Mouse (Mus musculus) midbrain, postnatal 0 days (tissue): Measurements from ENCODE around the gene Nav2. TPM values are rescaled to one million over a fixed set of nuclear protein-coding genes. Genes with fewer than 3 reads are reported as not detected.
A peak's percentile ranks its signal among the peaks of the same experiment; 100 is the strongest.

Source experiments
- ATAC-seq: fragments of 200-750 bp; cut with Nextera tagmentation; 2 replicates; pipeline ENCODE4 v1.8.0; 2017; ENCODE audit warnings: moderate number of reproducible peaks, mild to moderate bottlenecking, moderate TSS enrichment, moderate library complexity; ENCODE audit not compliant: low FRiP score
- DNase-seq: peaks from one replicate; pipeline ENCODE4 v3.0.0-alpha.2; 2015; ENCODE audit warnings: low spot score
- H3K27ac ChIP-seq: fragments of 300-500 bp; sonication (generic); 2 replicates; pipeline ENCODE4 v1.5.1; 2014; ENCODE audit warnings: low read depth, mild to moderate bottlenecking, low read length, mixed read lengths
- H3K27me3 ChIP-seq: fragments of 300-500 bp; sonication (generic); 2 replicates; pipeline ENCODE4 v1.6.1; 2014; ENCODE audit warnings: low read length, control low read depth, mixed read lengths; ENCODE audit not compliant: insufficient read depth
- H3K36me3 ChIP-seq: fragments of 300-500 bp; sonication (generic); 2 replicates; pipeline ENCODE4 v1.6.1; 2014; ENCODE audit warnings: low read length, control low read depth, mixed read lengths; ENCODE audit not compliant: insufficient read depth
- H3K4me1 ChIP-seq: fragments of 300-500 bp; sonication (generic); 2 replicates; pipeline ENCODE4 v1.6.1; 2014; ENCODE audit warnings: mild to moderate bottlenecking, control low read depth, antibody characterized with exemption, low read length, mixed read lengths; ENCODE audit not compliant: insufficient read depth
- H3K4me2 ChIP-seq: fragments of 300-500 bp; sonication (generic); 2 replicates; pipeline ENCODE4 v1.6.1; 2014; ENCODE audit warnings: low read depth, mild to moderate bottlenecking, low read length, mixed read lengths; ENCODE audit not compliant: poor library complexity, severe bottlenecking
- H3K4me3 ChIP-seq: fragments of 300-500 bp; sonication (generic); 2 replicates; pipeline ENCODE4 v1.5.1; 2014; ENCODE audit warnings: low read depth, mild to moderate bottlenecking, low read length, moderate library complexity
- H3K9ac ChIP-seq: fragments of 300-500 bp; sonication (generic); replicated peaks from 2 replicates; pipeline ENCODE4 v1.6.1; 2014; ENCODE audit warnings: mild to moderate bottlenecking, low read length, moderate library complexity, mixed read lengths; ENCODE audit not compliant: poor library complexity, severe bottlenecking
- H3K9me3 ChIP-seq: fragments of 300-500 bp; sonication (generic); 2 replicates; pipeline ENCODE4 v1.6.1; 2016; ENCODE audit warnings: low read length, control low read depth
- CTCF ChIP-seq: IDR thresholded peaks from 2 replicates; pipeline ENCODE4 v1.5.1; 2016; ENCODE audit warnings: antibody characterized with exemption, mild to moderate bottlenecking
- whole genome bisulfite sequencing: fragments of 180-500 bp; shearing (Covaris S2); extraction: QIAGEN DNeasy Blood & Tissue Kit; methylation state at CpG from one replicate; pipeline ENCODE4 v1.1.7; 2014; 5-methylcytosine and 5-hydroxymethylcytosine counted together
- polyA plus RNA-seq: library from polyadenylated mRNA; unstranded; fragments of >200 nt; fragmentation: Nextera tagmentation; extraction: Ambion mirVana; gene quantifications from 2 replicates; pipeline ENCODE4 v1.2.1, GENCODE M21; 2015
- total RNA-seq: library from RNA; depleted of rRNA; stranded (reverse); fragments of >200 nt; gene quantifications from 2 replicates; pipeline ENCODE4 v1.2.3, GENCODE M21; 2014

Nav2 gene
- total and polyA plus RNA-seq, 2 experiments from 2014 or later = 18.3 to 53.8 TPM

DNA sequence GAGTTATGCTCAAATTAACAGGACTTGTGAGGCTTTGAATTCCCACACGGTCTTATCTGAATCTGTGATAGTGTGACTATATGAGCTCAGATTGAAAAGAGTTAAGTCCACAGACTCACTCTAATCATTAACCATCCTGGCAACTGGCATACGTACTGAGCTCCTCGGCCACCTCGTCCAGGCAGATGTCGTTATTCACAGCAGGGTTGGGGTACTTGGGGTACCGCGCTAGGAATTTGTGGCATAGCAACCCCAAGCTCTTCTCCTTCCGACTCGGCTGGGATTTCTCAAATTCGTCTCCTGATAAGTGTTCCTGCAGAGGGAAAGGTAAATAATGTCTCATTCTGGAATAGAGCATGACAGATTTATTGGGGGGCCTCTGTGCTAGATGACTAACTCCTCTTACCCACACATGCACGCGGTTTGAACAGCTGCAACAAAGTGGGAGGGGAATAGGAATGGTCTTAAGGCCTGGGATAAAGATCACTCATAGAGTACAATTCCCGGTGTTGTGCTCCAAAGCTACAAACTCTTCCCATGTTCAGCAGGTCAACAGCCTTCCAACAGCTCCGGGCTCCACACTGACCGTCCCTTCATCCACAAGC, 30.6 kb upstream of the Nav2 start:
- Histone ChIP-seq H3K27ac (no peak overlapping the region), H3K9me3 (no peaks in the 10 kb centered on the region), H3K27me3 (peaks cover 6% of the 10 kb centered on the region; the same call in 1 of the 2 replicates), H3K36me3 (no peaks in the 10 kb centered on the region), H3K9ac (no peak overlapping the region), H3K4me3 (no peak overlapping the region), H3K4me2 (no peak overlapping the region), H3K4me1 (0 out of 2 replicates have a peak, but pooled peaks cover 2% of the 10 kb centered on the region)
- no peak for DNase-seq
- ATAC-seq = no peak
- 90% methylated on average over 15 of the region's 15 CpGs for WGBS
- TF ChIP-seq CTCF = no peak

DNA sequence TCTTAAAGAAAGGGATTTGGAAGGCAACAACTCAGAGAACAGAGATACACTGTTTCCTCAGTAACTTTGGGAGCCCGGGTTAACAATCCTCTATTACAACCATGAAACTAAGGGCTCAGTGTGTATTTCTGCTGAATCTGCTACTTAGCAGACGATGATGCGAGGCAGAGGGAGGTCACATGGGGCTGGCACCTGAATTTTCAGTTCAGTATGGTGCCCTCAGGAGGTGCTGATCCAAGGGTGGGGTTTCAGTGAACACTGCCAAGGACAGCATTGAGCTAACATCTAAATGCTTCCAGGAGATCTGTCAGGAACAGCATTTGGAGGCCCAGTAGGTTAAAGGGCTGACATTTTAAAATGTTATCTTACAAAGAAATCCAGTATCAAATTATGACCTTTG, 28.9 kb upstream of the Nav2 start:
- Histone ChIP-seq H3K4me1 (0 out of 2 replicates have a peak, but pooled peaks cover 2% of the 10 kb centered on the region), H3K4me3 (no peak overlapping the region), H3K36me3 (no peaks in the 10 kb centered on the region), H3K9ac (no peak overlapping the region), H3K27me3 (peaks cover 20% of the 10 kb centered on the region), H3K4me2 (peak overlapping the region; percentile 12; the same call in 1 of the 2 replicates), H3K27ac (no peak overlapping the region), H3K9me3 (no peaks in the 10 kb centered on the region)
- DNase-seq = no peak
- WGBS = 60% methylated on average over 3 of the region's 3 CpGs
- no peak for ATAC-seq
- no peak for TF ChIP-seq CTCF

DNA sequence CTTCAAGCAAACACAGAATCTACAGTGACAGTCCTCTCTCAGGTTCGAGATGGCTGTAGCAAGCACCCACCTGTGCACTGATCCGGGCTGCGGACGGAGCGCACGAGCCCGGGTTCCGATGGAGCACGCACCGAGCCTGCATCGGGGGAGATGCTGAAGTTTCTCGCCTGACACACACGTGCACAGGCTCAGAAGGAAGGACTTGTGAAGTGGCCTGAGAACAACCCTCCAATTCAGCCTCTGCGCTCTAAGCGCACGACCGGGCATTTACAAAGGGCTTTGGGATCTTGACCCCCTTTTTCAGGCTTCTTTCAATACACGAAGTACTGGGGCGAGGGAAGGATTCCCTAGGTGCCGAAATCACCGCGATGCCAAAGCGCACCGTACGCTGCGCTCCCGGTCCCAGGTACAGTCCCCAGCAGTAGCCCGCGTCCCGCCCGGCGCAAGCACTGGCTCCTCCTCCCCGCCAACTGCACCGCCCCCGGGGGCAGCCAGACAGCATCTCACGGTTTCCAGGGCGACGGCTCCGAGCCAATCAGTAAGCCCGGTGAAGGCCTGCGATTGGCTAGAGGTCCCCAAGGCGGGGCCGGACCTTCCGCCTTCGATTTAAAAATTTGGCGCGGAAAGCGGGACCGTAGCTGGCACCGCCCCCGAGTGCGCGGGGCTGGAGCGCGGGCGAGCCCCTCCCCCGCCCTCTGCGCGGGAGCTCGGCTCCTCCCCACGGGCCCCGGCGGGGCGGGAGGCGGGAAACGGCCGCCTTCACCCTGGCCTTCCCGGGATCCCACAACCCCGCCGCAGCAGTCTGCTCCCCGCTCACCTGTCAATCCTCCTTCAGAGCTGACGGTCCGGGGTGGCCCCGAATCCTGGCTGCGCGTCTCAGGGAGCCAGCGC, 27.7 kb upstream of the Nav2 start:
- Histone ChIP-seq H3K27me3 (peaks cover 26% of the 10 kb centered on the region), H3K4me3 (peak overlapping the region; percentile 74), H3K9me3 (no peaks in the 10 kb centered on the region), H3K36me3 (no peaks in the 10 kb centered on the region), H3K4me2 (peak overlapping the region; percentile 100), H3K9ac (peak overlapping the region; percentile 54), H3K27ac (no peak overlapping the region), H3K4me1 (0 out of 2 replicates have a peak, but pooled peaks cover 2% of the 10 kb centered on the region)
- peak; percentile 99 for DNase-seq
- TF ChIP-seq CTCF = no peak
- peak; percentile 98 for ATAC-seq
- WGBS = under 1% methylated on average over 67 of the region's 77 CpGs

DNA sequence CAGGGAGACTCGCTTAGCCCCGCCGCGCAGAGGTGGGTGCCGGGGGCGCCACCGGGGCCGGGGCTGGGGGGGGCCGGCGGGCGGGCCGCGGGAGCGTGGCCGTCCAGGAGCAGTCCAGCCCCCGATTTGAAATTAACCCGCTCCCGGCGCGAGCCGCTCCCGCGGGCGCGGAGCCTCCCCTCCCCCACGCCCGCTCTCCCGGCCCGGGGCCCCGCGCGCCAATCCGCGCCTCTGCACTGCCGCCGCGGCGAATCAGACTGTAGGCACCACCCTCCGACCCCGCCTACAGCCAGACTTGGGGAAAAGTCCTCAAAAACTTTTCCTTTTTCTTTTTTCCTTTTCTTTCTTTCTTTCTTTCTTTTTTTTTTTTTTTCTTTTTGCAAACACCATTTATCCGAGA, 27.0 kb upstream of the Nav2 start, which contains the start of gene E2f8:
E2f8 (minus strand) TSS at position 111 of the 400 bp plus-strand sequence.
- ATAC-seq (peak; percentile 64), DNase-seq (peak; percentile 60)
- Histone ChIP-seq H3K4me3 (peak within 1 kb of the TSS; percentile 74), H3K27ac (no peak within 1 kb of the TSS), H3K4me1 (0 out of 2 replicates have a peak, but pooled peaks cover 2% of the 10 kb centered on the region), H3K4me2 (peak within 1 kb of the TSS; percentile 100), H3K9me3 (no peaks in the 10 kb centered on the region), H3K36me3 (no peaks in the 10 kb centered on the region), H3K27me3 (peaks cover 26% of the 10 kb centered on the region), H3K9ac (peak within 1 kb of the TSS; percentile 54)
- 2% methylated on average over 19 of the region's 41 CpGs for WGBS
- no peak for TF ChIP-seq CTCF

DNA sequence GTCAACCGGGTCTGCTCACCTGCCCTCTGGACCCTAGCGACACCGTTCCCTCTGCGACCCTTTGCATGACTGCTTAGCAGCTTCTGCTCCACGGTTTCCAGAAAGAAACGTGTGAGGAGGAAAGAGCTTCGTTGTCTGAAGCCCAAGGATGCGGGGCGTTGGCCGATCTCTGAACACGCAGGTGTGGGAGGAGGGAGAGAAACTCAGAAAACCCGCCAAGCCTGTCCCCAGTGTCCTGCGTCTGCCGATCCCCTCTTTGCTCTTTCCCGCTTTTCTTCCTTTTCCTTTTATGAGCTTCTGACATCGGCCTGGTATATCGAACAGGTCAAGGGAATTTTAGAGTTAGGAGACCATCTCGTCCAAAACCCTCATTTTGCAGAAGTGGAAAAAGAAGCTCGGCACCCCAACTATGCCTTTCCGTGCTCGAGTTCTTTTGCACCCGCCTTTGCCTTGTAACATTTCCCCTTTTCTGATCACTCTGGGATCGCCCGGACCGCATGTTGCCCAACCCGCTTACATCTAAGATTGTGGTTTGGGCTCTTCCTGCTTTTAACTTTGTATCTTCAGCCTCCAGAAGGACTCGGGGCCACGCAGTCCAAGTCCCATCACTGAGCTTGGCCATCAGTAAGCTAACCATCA, 26.4 kb upstream of the Nav2 start:
- ATAC-seq (no peak), DNase-seq (no peak)
- peaks cover 26% of the 10 kb centered on the region for H3K27me3 ChIP-seq
- TF ChIP-seq CTCF = no peak
- H3K36me3 ChIP-seq = no peaks in the 10 kb centered on the region
- H3K4me1 ChIP-seq = 0 out of 2 replicates have a peak, but pooled peaks cover 2% of the 10 kb centered on the region
- H3K4me2 ChIP-seq = peak overlapping the region; percentile 100
- no peak overlapping the region for H3K9ac ChIP-seq
- 2% methylated on average over 28 of the region's 28 CpGs for WGBS
- no peaks in the 10 kb centered on the region for H3K9me3 ChIP-seq
- no peak overlapping the region for H3K27ac ChIP-seq
- H3K4me3 ChIP-seq = peak overlapping the region; percentile 74; the same call in 1 of the 2 replicates
